Mouse (Mus musculus) adrenal gland, adult 8-10 months (tissue): Measurements from ENCODE around the gene Slco2a1. TPM values are rescaled to one million over a fixed set of nuclear protein-coding genes. Genes with fewer than 3 reads are reported as not detected.

Experiments
- DNase-seq: peaks from one replicate; pipeline ENCODE4 v3.0.0; 2022
- total RNA-seq, 4 experiments: library from RNA; stranded (reverse); gene quantifications; 2 replicates each; pipeline ENCODE4 v1.2.4; 2022

Gene Slco2a1
- total RNA-seq: 1 to 10 TPM; 3.3 to 5.7 (median 4.4) TPM

GRCm38 (mm10) chr9:102988462-102988861 lies at the start of gene Slco2a1:
TSS of gene Slco2a1 (plus strand) at chr9:102988712.
- no peak for DNase-seq

GRCm38 (mm10) chr9:102942221-102942620 lies 46.3 kb upstream of the Slco2a1 start:
- no peak for DNase-seq

- no peak for DNase-seq
These were observed 43.6 kb upstream of the Slco2a1 start for GRCm38 (mm10) chr9:102944891-102945290.

GRCm38 (mm10) chr9:102946469-102947015 lies 42.0 kb upstream of the Slco2a1 start:
- DNase-seq: no peak

- DNase-seq: no peak
These were observed 39.8 kb upstream of the Slco2a1 start for GRCm38 (mm10) chr9:102948706-102949105.

GRCm38 (mm10) chr9:102951091-102951994 lies 37.2 kb upstream of the Slco2a1 start:
- no peak for DNase-seq

- no peak for DNase-seq
These were observed 32.6 kb upstream of the Slco2a1 start for GRCm38 (mm10) chr9:102955866-102956265.

GRCm38 (mm10) chr9:102958703-102959102 lies 29.8 kb upstream of the Slco2a1 start:
- peak; percentile 12 for DNase-seq

GRCm38 (mm10) chr9:102961356-102962092 lies 27.0 kb upstream of the Slco2a1 start:
- DNase-seq: no peak

GRCm38 (mm10) chr9:102962093-102962788 lies 26.3 kb upstream of the Slco2a1 start:
- DNase-seq: no peak

- no peak for DNase-seq
These were observed 25.2 kb upstream of the Slco2a1 start for GRCm38 (mm10) chr9:102963321-102963720.

- no peak for DNase-seq
These were observed 23.9 kb upstream of the Slco2a1 start for GRCm38 (mm10) chr9:102964644-102965043.

- no peak for DNase-seq
These were observed 16.0 kb upstream of the Slco2a1 start for GRCm38 (mm10) chr9:102972393-102973050.

GRCm38 (mm10) chr9:102975887-102976286 lies 12.6 kb upstream of the Slco2a1 start:
- DNase-seq: no peak

GRCm38 (mm10) chr9:102977090-102977489 lies 11.4 kb upstream of the Slco2a1 start:
- no peak for DNase-seq

- DNase-seq: no peak
These were observed 10.6 kb upstream of the Slco2a1 start for GRCm38 (mm10) chr9:102977791-102978492.

- DNase-seq: no peak
These were observed 9.4 kb upstream of the Slco2a1 start for GRCm38 (mm10) chr9:102979011-102979700.

- DNase-seq: no peak
These were observed 8.6 kb upstream of the Slco2a1 start for GRCm38 (mm10) chr9:102979956-102980355.

- no peak for DNase-seq
These were observed 8.1 kb upstream of the Slco2a1 start for GRCm38 (mm10) chr9:102980420-102980819.

- no peak for DNase-seq
These were observed 6.7 kb upstream of the Slco2a1 start for GRCm38 (mm10) chr9:102981791-102982190.

GRCm38 (mm10) chr9:102982376-102982775 lies 6.1 kb upstream of the Slco2a1 start:
- DNase-seq: no peak
